Mouse (Mus musculus) left cerebral cortex, adult 18-20 months (tissue): ENCODE measurements around the gene Rgs14. TPM values are rescaled to one million over a fixed set of nuclear protein-coding genes. Genes with fewer than 3 reads are reported as not detected.

Experiments
- DNase-seq, 2 experiments: peaks; one replicate each; pipeline ENCODE4 v3.0.0; 2021 to 2022; ENCODE audit warnings: low spot score in 2 of 2, mixed read lengths in 1 of 2
- total RNA-seq, 2 experiments: library from RNA; stranded (reverse); gene quantifications; 2 replicates each; pipeline ENCODE4 v1.2.3; 2021

Gene Rgs14
- total RNA-seq, 2 experiments from 2014 or later, result 57.5 to 60.7 TPM

DNA sequence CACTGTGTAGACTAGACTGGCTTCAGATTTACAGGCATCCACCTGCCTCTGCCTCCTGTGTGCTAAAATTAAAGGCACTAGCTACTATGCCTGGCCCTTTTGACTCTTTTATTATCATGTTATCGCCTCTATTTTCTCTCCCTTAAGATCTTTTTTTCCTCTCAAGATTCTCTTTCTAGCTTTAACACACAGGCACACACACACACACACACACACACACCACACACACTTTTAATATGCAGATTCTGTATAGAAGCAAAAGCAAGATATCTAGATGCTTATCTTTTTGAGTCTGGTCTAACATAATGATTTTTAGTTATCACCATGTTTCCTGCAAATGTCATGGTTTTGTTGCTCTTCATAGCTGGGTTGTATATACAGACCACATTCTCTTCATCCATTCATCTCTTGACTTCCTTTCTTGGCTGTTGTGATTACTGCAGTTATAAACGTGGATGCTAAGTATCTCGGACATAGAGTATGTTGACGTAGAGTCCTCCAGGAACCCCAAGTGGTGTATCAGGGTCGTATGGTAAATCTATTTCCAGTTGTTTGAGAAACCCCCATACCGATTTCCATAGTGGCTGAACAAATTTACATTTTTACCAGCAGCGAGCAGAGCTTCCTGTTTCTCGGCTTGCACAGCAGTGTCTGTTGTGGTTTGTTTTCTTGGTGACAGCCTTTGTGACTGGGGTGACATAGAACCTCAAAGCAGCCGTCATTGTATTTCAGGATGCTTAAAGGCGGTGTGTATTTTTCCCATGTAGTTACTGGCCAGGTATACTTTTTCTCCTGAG, 62.6 kb downstream of the Rgs14 start:
- no peak for DNase-seq

Other genes starting within 250 kb of the Rgs14 start
- gene Gm17617, start 236.2 kb upstream of the Rgs14 start, total RNA-seq, result not detected
- under 1 TPM; 0.21 to 0.40 TPM for gene Fgfr4, start 217.1 kb upstream of the Rgs14 start, total RNA-seq
- gene Nsd1, start 159.9 kb upstream of the Rgs14 start, total RNA-seq, result 100 to 1,000 TPM; 109 to 115 TPM
- 100 to 1,000 TPM; 171 to 182 TPM for gene Prelid1, start 49.2 kb upstream of the Rgs14 start, total RNA-seq
- 10 to 100 TPM; 87.6 to 89.3 TPM for gene Rab24, start 47.8 kb upstream of the Rgs14 start, total RNA-seq
- gene Mxd3, start 39.9 kb upstream of the Rgs14 start, total RNA-seq, result 1 to 10 TPM; 1.1 to 1.8 TPM
- gene Lman2, start 6.9 kb upstream of the Rgs14 start, total RNA-seq, result 10 to 100 TPM; 54.4 to 59.1 TPM
- gene Slc34a1, start 28.5 kb downstream of the Rgs14 start, total RNA-seq, result not detected
- gene Pfn3, start 45.5 kb downstream of the Rgs14 start, total RNA-seq, result not detected
- under 1 TPM; 0.33 to 0.68 TPM for gene F12, start 57.1 kb downstream of the Rgs14 start, total RNA-seq
- 10 to 100 TPM; 63.2 to 64.6 TPM for gene Grk6, start 75.3 kb downstream of the Rgs14 start, total RNA-seq
- gene Prr7, start 94.5 kb downstream of the Rgs14 start, total RNA-seq, result 10 to 100 TPM; 66.6 to 70.1 TPM
- 100 to 1,000 TPM; 263 to 271 TPM for gene Dbn1, start 118.4 kb downstream of the Rgs14 start, total RNA-seq
- 100 to 1,000 TPM in 1 of 2 experiments, 10 to 100 TPM in 1; 91.7 to 101 TPM for gene Pdlim7, start 143.9 kb downstream of the Rgs14 start, total RNA-seq
- 10 to 100 TPM in 1 of 2 experiments, 1 to 10 TPM in 1; 9.1 to 12.2 TPM for gene Dok3, start 159.6 kb downstream of the Rgs14 start, total RNA-seq
- gene Ddx41, start 166.9 kb downstream of the Rgs14 start, total RNA-seq, result 10 to 100 TPM; 52.2 to 62.0 TPM
- 10 to 100 TPM; 77.0 to 81.8 TPM for gene Fam193b, start 201.4 kb downstream of the Rgs14 start, total RNA-seq
- gene Tmed9, start 204.0 kb downstream of the Rgs14 start, total RNA-seq, result 100 to 1,000 TPM; 133 to 142 TPM
- 10 to 100 TPM; 27.2 TPM for gene B4galt7, start 230.2 kb downstream of the Rgs14 start, total RNA-seq